Mouse (Mus musculus): Measurements from ENCODE around the gene Krt75.

- TF ChIP-seq CTCF (IDR thresholded peaks at IDR 0.05; ENCODE audit: low read depth) = no peak
- TF ChIP-seq EP300 (IDR thresholded peaks at IDR 0.05; ENCODE audit: low read depth) = no peak
Observed at GRCm38 (mm10) chr15:101550567-101550966, 23.1 kb downstream of the Krt75 start, which contains the start of gene Krt82.

Measured in heart, postnatal 0 days (tissue).